Mouse (Mus musculus) midbrain, embryonic 15.5 days (tissue): ENCODE data around the gene Ghrl. TPM values are rescaled to one million over a fixed set of nuclear protein-coding genes. Genes with fewer than 3 reads are reported as not detected.
"Not testable (repeated sequence)": the region's sequence is repeated elsewhere in the genome, so short reads cannot be mapped to it uniquely, and the experiment has no call there.

Experiments
- ATAC-seq: fragments of 200-750 bp; cut with Nextera tagmentation; replicated peaks from 2 replicates; pipeline ENCODE4 v1.8.0; 2017; ENCODE audit warnings: moderate TSS enrichment
- H3K27ac ChIP-seq: fragments of 300-500 bp; sonication (generic); 2 replicates; pipeline ENCODE4 v1.5.1; 2015; ENCODE audit warnings: mild to moderate bottlenecking, inconsistent platforms
- H3K27me3 ChIP-seq: fragments of 300-500 bp; sonication (generic); replicated peaks from 2 replicates; pipeline ENCODE4 v1.6.1; 2015; ENCODE audit warnings: inconsistent platforms
- H3K36me3 ChIP-seq: fragments of 300-500 bp; sonication (generic); replicated peaks from 2 replicates; pipeline ENCODE4 v1.6.1; 2015; ENCODE audit warnings: inconsistent platforms
- H3K4me1 ChIP-seq: fragments of 300-500 bp; sonication (generic); 2 replicates; pipeline ENCODE4 v1.6.1; 2015; ENCODE audit warnings: inconsistent platforms
- H3K4me2 ChIP-seq: fragments of 300-500 bp; sonication (generic); 2 replicates; pipeline ENCODE4 v1.6.1; 2015; ENCODE audit warnings: inconsistent platforms, mild to moderate bottlenecking, moderate library complexity
- H3K4me3 ChIP-seq: fragments of 300-500 bp; sonication (generic); 2 replicates; pipeline ENCODE4 v1.5.1; 2015; ENCODE audit warnings: mild to moderate bottlenecking, inconsistent platforms
- H3K9ac ChIP-seq: fragments of 300-500 bp; sonication (generic); 2 replicates; pipeline ENCODE4 v1.6.1; 2015; ENCODE audit warnings: mild to moderate bottlenecking, inconsistent platforms
- H3K9me3 ChIP-seq: fragments of 300-500 bp; sonication (generic); 2 replicates; pipeline ENCODE4 v1.6.1; 2016; ENCODE audit warnings: inconsistent platforms
- WGBS: fragments of 180-500 bp; shearing (Covaris S2); methylation state at CpG from one replicate; pipeline ENCODE4 v1.1.7; 2015; ENCODE audit warnings: mixed read lengths; 5-methylcytosine and 5-hydroxymethylcytosine counted together
- microRNA-seq: library from miRNA; unstranded; fragments of <30 nt; microRNA quantifications from one replicate; pipeline ENCODE4, GENCODE M21; 2016
- polyA plus RNA-seq: library from polyadenylated mRNA; unstranded; fragments of >200 nt; fragmentation: Nextera tagmentation; extraction: Ambion mirVana; gene quantifications from 2 replicates; pipeline ENCODE4 v1.2.1, GENCODE M21; 2015

The Ghrl gene
- polyA plus RNA-seq, 1 experiment from 2014 or later: 0.94 TPM

DNA sequence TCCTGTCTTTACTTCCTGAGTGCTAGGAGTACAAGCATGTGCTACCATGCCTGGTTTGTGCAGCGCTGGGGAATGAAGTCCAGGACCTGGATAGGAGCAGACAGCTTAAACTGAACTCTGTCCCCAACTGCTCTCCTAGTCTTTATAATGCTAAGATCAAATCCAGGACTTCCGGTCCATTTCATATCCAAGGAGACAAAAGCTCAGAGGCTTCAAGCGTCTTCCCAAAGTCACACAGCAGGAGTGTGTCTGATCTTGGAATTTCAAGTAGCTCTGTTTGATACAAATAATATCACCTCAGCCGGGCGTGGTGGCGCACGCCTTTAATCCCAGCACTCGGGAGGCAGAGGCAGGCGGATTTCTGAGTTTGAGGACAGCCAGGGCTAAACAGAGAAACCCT, 43.7 kb downstream of the Ghrl start:
- no peak for ATAC-seq
- H3K9me3 ChIP-seq: no peaks in the 10 kb centered on the region
- H3K9ac ChIP-seq: no peak overlapping the region
- no peak overlapping the region for H3K4me3 ChIP-seq
- no peaks in the 10 kb centered on the region for H3K36me3 ChIP-seq
- no peaks in the 10 kb centered on the region for H3K27me3 ChIP-seq
- no peaks in the 10 kb centered on the region for H3K4me1 ChIP-seq
- H3K27ac ChIP-seq: no peak overlapping the region
- WGBS: 88% methylated on average over 9 of the region's 9 CpGs
- no peak overlapping the region for H3K4me2 ChIP-seq

DNA sequence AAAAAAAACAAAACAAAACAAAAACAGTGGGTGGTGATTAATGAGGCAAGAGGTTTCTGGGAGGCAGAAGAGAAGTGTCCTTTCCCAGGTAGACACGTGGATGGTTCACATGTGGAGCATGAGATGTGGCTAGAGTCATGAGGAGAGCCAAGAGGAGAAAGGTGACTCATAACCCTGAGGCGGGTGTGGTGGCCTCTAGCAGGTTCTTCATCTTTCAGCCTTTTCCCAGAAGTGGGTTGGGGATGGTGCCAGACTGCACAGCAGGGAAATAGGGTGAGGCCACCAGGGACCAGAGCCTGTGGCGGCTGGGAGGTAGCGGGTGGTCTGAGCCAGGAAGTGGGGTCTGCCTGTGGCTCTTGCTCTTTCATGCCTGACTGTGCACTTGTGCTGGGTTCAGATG, 44.4 kb downstream of the Ghrl start:
- ATAC-seq: no peak
- 87% methylated on average over 4 of the region's 4 CpGs for WGBS
- no peaks in the 10 kb centered on the region for H3K36me3 ChIP-seq

DNA sequence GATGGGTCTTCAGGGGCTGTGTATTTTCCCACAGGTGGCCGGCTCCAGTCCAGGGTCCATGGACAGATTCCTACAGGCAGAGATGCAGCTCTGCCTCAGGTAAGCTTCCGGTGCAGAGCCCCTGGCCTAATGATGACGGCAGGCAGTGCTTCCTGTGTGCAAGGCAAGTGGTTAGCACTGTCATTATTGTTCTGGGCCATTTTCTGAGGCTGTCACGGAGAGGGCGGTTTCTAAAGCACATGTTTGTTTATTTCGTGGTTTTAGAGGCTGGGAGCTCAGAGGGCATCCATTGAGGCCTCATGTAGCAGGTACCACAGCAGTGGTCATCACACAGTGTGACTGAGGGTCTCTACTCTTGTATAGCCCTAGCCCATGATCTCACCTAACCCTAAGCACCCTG, 46.7 kb downstream of the Ghrl start:
- Histone ChIP-seq H3K4me2 (no peak overlapping the region), H3K27me3 (no peaks in the 10 kb centered on the region), H3K4me3 (no peak overlapping the region), H3K9me3 (no peaks in the 10 kb centered on the region), H3K9ac (no peak overlapping the region), H3K27ac (no peak overlapping the region), H3K4me1 (no peaks in the 10 kb centered on the region), H3K36me3 (no peaks in the 10 kb centered on the region)
- WGBS: 81% methylated on average over 6 of the region's 6 CpGs
- ATAC-seq: no peak

More for the DNA sequence above, 44.4 kb downstream of the Ghrl start:
- Histone ChIP-seq H3K27me3 (no peaks in the 10 kb centered on the region), H3K27ac (no peak overlapping the region), H3K4me1 (no peaks in the 10 kb centered on the region), H3K9ac (no peak overlapping the region), H3K4me3 (no peak overlapping the region), H3K4me2 (no peak overlapping the region), H3K9me3 (no peaks in the 10 kb centered on the region)

DNA sequence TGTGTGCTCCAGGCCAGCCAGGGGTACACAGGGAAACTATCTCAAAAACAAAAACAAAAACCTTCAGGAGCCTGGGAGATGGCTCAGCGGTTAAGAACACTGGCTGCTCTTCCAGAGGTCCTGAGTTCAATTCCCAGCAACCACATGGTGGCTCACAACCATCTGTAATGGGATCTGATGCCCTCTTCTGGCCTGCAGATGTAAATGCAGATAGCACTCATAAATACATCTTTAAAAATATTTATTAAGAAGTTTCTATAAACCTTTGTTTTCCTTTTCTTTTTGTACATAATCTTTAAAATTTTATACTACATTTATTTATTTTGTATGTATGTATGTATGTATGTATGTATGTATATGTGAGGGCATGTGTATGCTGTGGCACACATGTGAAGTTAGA, 47.7 kb downstream of the Ghrl start:
- not testable (repeated sequence) for H3K36me3 ChIP-seq, H3K4me3 ChIP-seq, ATAC-seq, H3K4me2 ChIP-seq, H3K27ac ChIP-seq, H3K27me3 ChIP-seq, H3K9ac ChIP-seq, H3K4me1 ChIP-seq, H3K9me3 ChIP-seq
- 80% methylated on average over 1 of the region's 1 CpGs for WGBS

DNA sequence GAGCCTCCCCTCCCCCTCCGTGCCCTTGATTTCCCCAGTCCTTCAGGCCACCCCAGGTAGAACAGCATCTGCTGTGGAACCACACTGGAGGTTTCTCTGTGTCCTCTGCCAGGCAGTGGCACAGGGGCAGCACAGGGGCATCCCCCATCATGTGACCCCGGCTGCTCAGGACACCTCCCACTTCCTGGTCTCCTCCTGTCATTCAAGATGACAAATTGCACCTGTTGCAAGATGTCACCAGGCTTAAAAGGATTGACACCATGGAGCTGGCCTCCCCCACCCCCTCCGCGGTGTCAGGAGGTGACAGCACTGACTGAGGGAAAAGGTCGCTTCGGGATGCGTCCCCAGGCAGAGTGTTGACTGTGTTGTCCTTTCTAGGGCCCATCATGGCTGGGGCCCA, 49.9 kb downstream of the Ghrl start:
- no peaks in the 10 kb centered on the region for H3K4me1 ChIP-seq
- H3K4me3 ChIP-seq: no peak overlapping the region
- no peaks in the 10 kb centered on the region for H3K9me3 ChIP-seq
- no peak for ATAC-seq
- H3K4me2 ChIP-seq: no peak overlapping the region
- WGBS: 86% methylated on average over 7 of the region's 7 CpGs
- H3K9ac ChIP-seq: no peak overlapping the region
- no peaks in the 10 kb centered on the region for H3K36me3 ChIP-seq
- H3K27me3 ChIP-seq: no peaks in the 10 kb centered on the region
- H3K27ac ChIP-seq: no peak overlapping the region

DNA sequence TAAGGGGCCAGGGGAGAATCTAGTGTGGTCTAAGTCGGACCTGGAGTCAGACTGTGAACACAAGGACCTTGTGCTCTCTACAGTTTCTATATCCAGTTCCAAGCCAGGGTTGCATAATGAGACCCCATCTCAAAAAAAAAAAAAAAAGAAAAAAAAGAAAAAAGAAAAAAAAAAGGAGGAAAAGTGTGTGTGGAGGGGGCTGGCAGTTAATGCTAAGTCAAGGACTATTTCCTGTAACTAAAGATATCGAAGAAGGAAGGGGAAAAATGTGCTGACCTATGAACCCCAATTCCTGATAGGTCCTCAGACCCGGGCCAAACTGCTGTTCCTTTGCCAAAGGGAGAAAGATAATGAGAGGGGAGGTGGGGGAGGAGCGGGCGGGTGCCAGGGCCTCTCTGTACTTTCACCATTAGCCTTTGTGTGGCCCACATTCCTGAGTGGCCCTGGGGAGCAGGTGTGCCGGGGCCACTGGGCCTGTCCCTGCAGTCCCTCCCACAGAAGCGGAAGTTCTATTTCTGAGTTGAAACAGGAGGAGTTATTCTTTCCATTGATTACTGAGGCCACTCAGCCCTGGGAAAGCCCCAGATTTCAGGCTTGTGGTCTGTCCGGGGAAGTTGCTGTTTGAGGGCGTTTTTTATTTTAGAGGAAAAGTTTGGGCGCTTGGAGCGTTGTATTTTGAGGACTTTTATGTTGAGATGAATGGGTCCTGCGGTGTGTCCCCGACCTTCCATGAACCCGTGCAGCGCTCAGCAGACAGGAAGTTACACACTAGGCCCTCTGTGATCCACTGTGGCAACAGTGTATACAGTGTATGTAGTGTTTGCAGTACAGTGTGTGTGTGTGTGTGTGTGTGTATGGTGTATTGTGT, 51.2 kb downstream of the Ghrl start:
- no peaks in the 10 kb centered on the region for H3K4me1 ChIP-seq
- no peak overlapping the region for H3K4me2 ChIP-seq
- H3K4me3 ChIP-seq: no peak overlapping the region
- 45% methylated on average over 15 of the region's 15 CpGs for WGBS
- no peaks in the 10 kb centered on the region for H3K36me3 ChIP-seq
- no peak overlapping the region for H3K9ac ChIP-seq
- ATAC-seq: no peak
- H3K27me3 ChIP-seq: no peaks in the 10 kb centered on the region
- H3K27ac ChIP-seq: no peak overlapping the region
- no peaks in the 10 kb centered on the region for H3K9me3 ChIP-seq

DNA sequence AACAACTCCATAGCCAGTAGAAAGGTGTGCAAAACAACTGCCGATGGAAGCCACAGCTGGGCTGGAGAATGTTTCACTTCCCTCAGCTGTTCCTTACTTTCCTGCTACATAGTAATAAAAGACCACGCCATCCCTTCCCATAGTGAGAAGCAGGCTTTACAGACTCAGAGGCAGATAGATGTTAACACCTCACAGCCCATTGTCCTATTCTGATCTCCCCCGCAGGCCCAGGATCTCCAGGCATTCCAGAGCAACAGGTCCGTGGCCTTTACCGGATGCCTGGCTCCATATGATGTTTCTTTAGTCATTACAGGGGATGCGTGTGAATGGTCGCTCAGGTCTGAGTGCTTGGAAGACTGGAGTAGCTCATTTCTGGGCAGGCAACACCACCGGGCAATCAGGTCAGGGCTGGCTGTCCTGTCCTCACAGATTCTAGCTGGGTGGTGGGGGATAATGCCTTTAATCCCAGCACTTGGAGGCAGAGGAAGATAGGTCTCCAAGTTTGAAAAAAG, 52.0 kb downstream of the Ghrl start:
- no peak overlapping the region for H3K9ac ChIP-seq
- H3K27ac ChIP-seq: no peak overlapping the region
- no peak for ATAC-seq

More for the DNA sequence above, 52.0 kb downstream of the Ghrl start:
- Histone ChIP-seq H3K4me2 (no peak overlapping the region), H3K4me1 (no peaks in the 10 kb centered on the region), H3K4me3 (no peak overlapping the region), H3K27me3 (no peaks in the 10 kb centered on the region), H3K36me3 (no peaks in the 10 kb centered on the region), H3K9me3 (0 out of 2 replicates have a peak, but pooled peaks cover 3% of the 10 kb centered on the region)
- 60% methylated on average over 8 of the region's 8 CpGs for WGBS

Small RNAs within 50 kb of the gene (microRNA-seq; reads per million reads assigned to microRNA genes)
- gene Mir7042: 0.92 reads per million

Other genes starting within 250 kb of the Ghrl start
- gene Il17rc, start 248.5 kb downstream of the Ghrl start, polyA plus RNA-seq: 3.4 and 4.8 TPM in 2 replicates
- 74.8 and 79.0 TPM in 2 replicates for gene Creld1, start 236.6 kb downstream of the Ghrl start, polyA plus RNA-seq
- gene Prrt3, start 217.9 kb downstream of the Ghrl start, polyA plus RNA-seq: 13.1 and 13.5 TPM in 2 replicates
- gene Emc3, start 188.2 kb downstream of the Ghrl start, polyA plus RNA-seq: 104 and 105 TPM in 2 replicates
- gene Fancd2, start 188.2 kb downstream of the Ghrl start, polyA plus RNA-seq: 2.1 and 2.6 TPM in 2 replicates
- gene Fancd2os, start 119.2 kb downstream of the Ghrl start, polyA plus RNA-seq: 0.20 and 0.27 TPM in 2 replicates
- gene Brk1, start 115.1 kb downstream of the Ghrl start, polyA plus RNA-seq: 224 and 232 TPM in 2 replicates
- gene Vhl, start 95.9 kb downstream of the Ghrl start, polyA plus RNA-seq: 75.8 and 79.0 TPM in 2 replicates
- gene Irak2, start 81.4 kb downstream of the Ghrl start, polyA plus RNA-seq: 3.0 and 4.3 TPM in 2 replicates
- gene Tatdn2, start 22.8 kb downstream of the Ghrl start, polyA plus RNA-seq: 1.1 and 1.4 TPM in 2 replicates
- gene Sec13, start 20.9 kb upstream of the Ghrl start, polyA plus RNA-seq: 192 and 206 TPM in 2 replicates